14 mouse cellular contexts compared by ENCODE assay signal in the genomic region with DNA sequence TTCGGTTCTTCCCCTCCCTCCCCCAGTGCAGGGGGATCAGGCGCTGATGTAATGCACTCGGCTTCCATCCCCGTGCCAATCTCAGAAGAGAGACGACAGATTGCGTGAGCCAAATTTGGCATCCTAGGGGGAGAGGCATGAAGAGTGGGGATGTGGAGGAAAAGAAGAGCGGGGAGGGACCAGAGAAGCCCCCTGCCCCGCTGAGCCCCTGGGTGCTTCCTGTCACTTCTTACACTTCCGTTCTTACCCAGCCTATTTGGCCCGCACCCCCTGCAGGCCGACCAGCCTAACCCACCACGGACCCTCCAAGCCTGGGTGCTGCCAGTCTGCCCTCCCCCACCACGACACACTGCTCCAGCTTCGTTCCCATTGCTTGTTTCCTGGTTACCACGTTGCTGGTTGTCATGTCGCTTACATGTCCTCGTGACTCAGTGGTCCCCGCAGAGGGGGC. TPM values are rescaled to one million over a fixed set of nuclear protein-coding genes. Genes with fewer than 3 reads are reported as not detected.
DNase-seq lines count a peak whose midpoint lies in the region; ATAC-seq and TF ChIP-seq lines count a peak whose summit lies in the region.
"Had no signal": no experiment of that assay in that cellular context is flagged by ENCODE, and none has a peak within 500 bp of the region (broad histone marks: within the 10 kb centered on the region; RNA-seq: fewer than 3 reads in every experiment).

No protein-coding gene starts in this region.

- no peaks in the 10 kb centered on the region for H3K36me3 ChIP-seq in heart, embryonic 11.5 days (ENCODE audit: control insufficient read depth, insufficient read depth, low read length)
- no peaks in the 10 kb centered on the region for H3K36me3 ChIP-seq in midbrain, postnatal 0 days (ENCODE audit: insufficient read depth, low read length)
- no peaks in the 10 kb centered on the region for H3K36me3 ChIP-seq in midbrain, embryonic 14.5 days (ENCODE audit: control insufficient read depth, insufficient read depth, low read length)
- H3K36me3 ChIP-seq: limb, embryonic 12.5 days had no signal

- intact Hi-C loops in left cerebral cortex, postnatal 10 days (cut with DNase I) = no loop called here

- no peak for TF ChIP-seq CTCF in midbrain, postnatal 0 days (IDR thresholded peaks at IDR 0.05)

- 11% methylated on average over 18 of the region's 18 CpGs for WGBS in heart, embryonic 11.5 days (ENCODE audit: insufficient replicate concordance)
- 16% methylated on average over 18 of the region's 18 CpGs for WGBS in midbrain, postnatal 0 days
- 20% methylated on average over 18 of the region's 18 CpGs for WGBS in midbrain, embryonic 14.5 days

- peaks cover 91% of the 10 kb centered on the region for H3K27me3 ChIP-seq in heart, embryonic 11.5 days (ENCODE audit: control insufficient read depth, insufficient read depth, low read length)
- peaks cover 51% of the 10 kb centered on the region for H3K27me3 ChIP-seq in midbrain, postnatal 0 days (ENCODE audit: insufficient read depth, low read length)
- H3K27me3 ChIP-seq in midbrain, embryonic 14.5 days (ENCODE audit: control insufficient read depth, insufficient read depth, low read length) = peaks cover 48% of the 10 kb centered on the region

- peak overlapping the region; percentile 4; the same call in 1 of the 2 replicates for H3K4me3 ChIP-seq in heart, embryonic 11.5 days (ENCODE audit: low read depth, low read length)
- no peak overlapping the region for H3K4me3 ChIP-seq in midbrain, postnatal 0 days (ENCODE audit: low read depth, low read length)
- no peak overlapping the region for H3K4me3 ChIP-seq in midbrain, embryonic 14.5 days (replicated peaks; ENCODE audit: low read depth, low read length)
- H3K4me3 ChIP-seq: limb, embryonic 12.5 days had no signal

- ATAC-seq in heart, embryonic 11.5 days (replicated peaks; ENCODE audit: insufficient number of reproducible peaks, low FRiP score, low TSS enrichment) = no peak
- ATAC-seq in midbrain, postnatal 0 days (ENCODE audit: low FRiP score) = no peak
- ATAC-seq in midbrain, embryonic 14.5 days (ENCODE audit: low FRiP score, low TSS enrichment) = no peak
- ATAC-seq: liver, postnatal 0 days had no signal

- H3K9ac ChIP-seq in heart, embryonic 11.5 days (ENCODE audit: low read depth, low read length) = no peak overlapping the region
- no peak overlapping the region for H3K9ac ChIP-seq in midbrain, postnatal 0 days (replicated peaks; ENCODE audit: low read length, poor library complexity, severe bottlenecking)
- H3K9ac ChIP-seq in midbrain, embryonic 14.5 days (replicated peaks; ENCODE audit: low read length) = no peak overlapping the region
- H3K9ac ChIP-seq: hindbrain, embryonic 14.5 days; limb, embryonic 12.5 days; liver, postnatal 0 days had no signal

- H3K4me2 ChIP-seq in heart, embryonic 11.5 days = no peak overlapping the region
- H3K4me2 ChIP-seq in midbrain, postnatal 0 days (ENCODE audit: low read depth, low read length, poor library complexity, severe bottlenecking) = peak overlapping the region; percentile 18; the same call in 1 of the 2 replicates
- no peak overlapping the region for H3K4me2 ChIP-seq in midbrain, embryonic 14.5 days (ENCODE audit: low read length)
- H3K4me2 ChIP-seq: hindbrain, embryonic 14.5 days; limb, embryonic 12.5 days had no signal

- no peaks in the 10 kb centered on the region for H3K9me3 ChIP-seq in heart, embryonic 11.5 days (replicated peaks; ENCODE audit: control insufficient read depth, low read length)
- H3K9me3 ChIP-seq in midbrain, postnatal 0 days (ENCODE audit: low read length) = no peaks in the 10 kb centered on the region
- no peaks in the 10 kb centered on the region for H3K9me3 ChIP-seq in midbrain, embryonic 14.5 days (ENCODE audit: control insufficient read depth, low read length)
- H3K9me3 ChIP-seq: limb, embryonic 12.5 days had no signal

- H3K4me1 ChIP-seq in heart, embryonic 11.5 days (ENCODE audit: control insufficient read depth, insufficient read depth, low read length) = peaks cover 31% of the 10 kb centered on the region
- H3K4me1 ChIP-seq in midbrain, postnatal 0 days (ENCODE audit: insufficient read depth, low read length) = peaks cover 4% of the 10 kb centered on the region; the same call in 1 of the 2 replicates
- H3K4me1 ChIP-seq in midbrain, embryonic 14.5 days (ENCODE audit: control insufficient read depth, insufficient read depth, low read length) = peaks cover 18% of the 10 kb centered on the region

- H3K27ac ChIP-seq in heart, embryonic 11.5 days (ENCODE audit: low read depth, low read length) = no peak overlapping the region
- H3K27ac ChIP-seq in midbrain, postnatal 0 days (ENCODE audit: low read depth, low read length) = no peak overlapping the region
- H3K27ac ChIP-seq in midbrain, embryonic 14.5 days (replicated peaks; ENCODE audit: low read depth, low read length) = no peak overlapping the region
- H3K27ac ChIP-seq: hindbrain, embryonic 14.5 days; limb, embryonic 12.5 days had no signal

- no peak for DNase-seq in heart, postnatal 4 days
- DNase-seq in midbrain, postnatal 0 days (ENCODE audit: low spot score) = no peak
- DNase-seq in midbrain, embryonic 14.5 days = no peak
- peak; percentile 62 to 68 for DNase-seq in left cerebral cortex, postnatal 10 days (ENCODE audit: extremely low spot score in 1 of 2, low spot score in 2 of 2)
- no peak for DNase-seq in retina, embryonic 14.5 days (ENCODE audit: low spot score)
- no peak for DNase-seq in gastrocnemius, postnatal 25 days
- no peak for DNase-seq in adrenal gland, postnatal 4 days (ENCODE audit: low spot score in 2 of 2)
- DNase-seq: gastrocnemius, postnatal 14 days; liver, postnatal 0 days; thymus, postnatal 14 days had no signal

RNA-seq across cellular contexts. Expression of gene Kcnj4, which starts 2.1 kb away (rescaled TPM):
- 0.20 TPM in 1 of 2 replicates, not detected in the other for polyA plus RNA-seq in heart, embryonic 11.5 days (2014; fragmentation: Nextera tagmentation; extraction: Ambion mirVana)
- total RNA-seq in heart, postnatal 4 days (2021) = 1 to 10 TPM; 1.3 to 1.7 TPM
- 1.7 and 2.2 TPM in 2 replicates for total RNA-seq in midbrain, postnatal 0 days (2014; rRNA removed)
- polyA plus RNA-seq in midbrain, postnatal 0 days (2015; fragmentation: Nextera tagmentation; extraction: Ambion mirVana) = 0.11 and 0.15 TPM in 2 replicates
- polyA plus RNA-seq in midbrain, embryonic 14.5 days (2014; fragmentation: Nextera tagmentation; extraction: Ambion mirVana) = 0.23 TPM in 1 of 2 replicates, not detected in the other
- 100 to 1,000 TPM; 116 to 124 TPM for total RNA-seq in left cerebral cortex, postnatal 10 days (2021)
- total RNA-seq in gastrocnemius, postnatal 25 days (2021) = not detected
- under 1 TPM; 0.22 to 0.28 TPM for total RNA-seq in adrenal gland, postnatal 4 days (2021)
- polyA plus RNA-seq: hindbrain, embryonic 14.5 days; kidney, embryonic 14.5 days; limb, embryonic 12.5 days; liver, postnatal 0 days had no signal

RNA-seq across cellular contexts. Expression of gene Kdelr3, which starts 13.3 kb away (rescaled TPM):
- 33.4 and 33.5 TPM in 2 replicates for polyA plus RNA-seq in heart, embryonic 11.5 days (2014; fragmentation: Nextera tagmentation; extraction: Ambion mirVana)
- total RNA-seq in heart, postnatal 4 days (2021) = 10 to 100 TPM; 25.4 to 25.6 TPM
- total RNA-seq in midbrain, postnatal 0 days (2014; rRNA removed) = 6.0 and 7.3 TPM in 2 replicates
- polyA plus RNA-seq in midbrain, postnatal 0 days (2015; fragmentation: Nextera tagmentation; extraction: Ambion mirVana) = 5.8 and 7.7 TPM in 2 replicates
- polyA plus RNA-seq in midbrain, embryonic 14.5 days (2014; fragmentation: Nextera tagmentation; extraction: Ambion mirVana) = 5.4 and 7.1 TPM in 2 replicates
- total RNA-seq in left cerebral cortex, postnatal 10 days (2021) = 1 to 10 TPM; 1.4 to 1.6 TPM
- total RNA-seq in gastrocnemius, postnatal 25 days (2021) = 1 to 10 TPM; 7.3 to 7.7 TPM
- 10 to 100 TPM; 13.0 to 13.2 TPM for total RNA-seq in adrenal gland, postnatal 4 days (2021)

RNA-seq across cellular contexts. Expression of gene Ddx17, which starts 43.6 kb away (rescaled TPM):
- polyA plus RNA-seq in heart, embryonic 11.5 days (2014; fragmentation: Nextera tagmentation; extraction: Ambion mirVana) = 50.6 and 60.1 TPM in 2 replicates
- 100 to 1,000 TPM; 221 to 226 TPM for total RNA-seq in heart, postnatal 4 days (2021)
- total RNA-seq in midbrain, postnatal 0 days (2014; rRNA removed) = 302 and 436 TPM in 2 replicates
- 30.0 and 35.1 TPM in 2 replicates for polyA plus RNA-seq in midbrain, postnatal 0 days (2015; fragmentation: Nextera tagmentation; extraction: Ambion mirVana)
- 115 and 137 TPM in 2 replicates for polyA plus RNA-seq in midbrain, embryonic 14.5 days (2014; fragmentation: Nextera tagmentation; extraction: Ambion mirVana)
- total RNA-seq in left cerebral cortex, postnatal 10 days (2021) = 100 to 1,000 TPM; 381 TPM
- total RNA-seq in gastrocnemius, postnatal 25 days (2021) = 10 to 100 TPM; 65.3 to 72.8 TPM
- total RNA-seq in adrenal gland, postnatal 4 days (2021) = 100 to 1,000 TPM; 457 to 487 TPM

RNA-seq across cellular contexts. Expression of gene Csnk1e, which starts 47.5 kb away (rescaled TPM):
- 73.2 and 91.0 TPM in 2 replicates for polyA plus RNA-seq in heart, embryonic 11.5 days (2014; fragmentation: Nextera tagmentation; extraction: Ambion mirVana)
- 100 to 1,000 TPM in 1 of 2 experiments, 10 to 100 TPM in 1; 99.6 to 108 TPM for total RNA-seq in heart, postnatal 4 days (2021)
- 378 and 384 TPM in 2 replicates for total RNA-seq in midbrain, postnatal 0 days (2014; rRNA removed)
- 153 and 195 TPM in 2 replicates for polyA plus RNA-seq in midbrain, postnatal 0 days (2015; fragmentation: Nextera tagmentation; extraction: Ambion mirVana)
- 225 and 226 TPM in 2 replicates for polyA plus RNA-seq in midbrain, embryonic 14.5 days (2014; fragmentation: Nextera tagmentation; extraction: Ambion mirVana)
- 100 to 1,000 TPM; 181 to 198 TPM for total RNA-seq in left cerebral cortex, postnatal 10 days (2021)
- total RNA-seq in gastrocnemius, postnatal 25 days (2021) = 10 to 100 TPM; 43.1 to 43.9 TPM
- total RNA-seq in adrenal gland, postnatal 4 days (2021) = 100 to 1,000 TPM; 108 to 111 TPM

Comparison
In these comparisons a context has a peak if more than half of its experiments do, and no peak if none do; other contexts are left out.
1. DNase-seq: peak in left cerebral cortex, postnatal 10 days (2 of 2); none in heart, postnatal 4 days (single experiment), midbrain, postnatal 0 days (single experiment), midbrain, embryonic 14.5 days (single experiment), retina, embryonic 14.5 days (single experiment), gastrocnemius, postnatal 25 days (single experiment) and adrenal gland, postnatal 4 days (0 of 2).
2. RNA of gene Kcnj4, which starts 2.1 kb away (total RNA-seq): 116 to 124 TPM in left cerebral cortex, postnatal 10 days; 1.7 to 2.2 TPM in midbrain, postnatal 0 days, 1.3 to 1.7 TPM in heart, postnatal 4 days, 0.22 to 0.28 TPM in adrenal gland, postnatal 4 days and not detected in gastrocnemius, postnatal 25 days; every median in the first group is over 10 times any median in the second.